Comparison of ENCODE assay signal across 8 mouse cellular contexts in genomic region chr4:117705361-117705760, GRCm38 (mm10). TPM values are rescaled to one million over a fixed set of nuclear protein-coding genes. Genes with fewer than 3 reads are reported as not detected.
DNase-seq lines count a peak whose midpoint lies in the region; ATAC-seq lines count a peak whose summit lies in the region.
"Had no signal": no experiment of that assay in that cellular context is flagged by ENCODE, and none has a peak within 500 bp of the region (broad histone marks: within the 10 kb centered on the region; RNA-seq: fewer than 3 reads in every experiment).

No protein-coding gene starts in this region.

- no peaks in the 10 kb centered on the region for H3K36me3 ChIP-seq in midbrain, embryonic 11.5 days (ENCODE audit: control insufficient read depth, insufficient read depth, low read length)
- H3K36me3 ChIP-seq in midbrain, embryonic 15.5 days (replicated peaks): no peaks in the 10 kb centered on the region

- no peaks in the 10 kb centered on the region for H3K9me3 ChIP-seq in midbrain, embryonic 11.5 days (ENCODE audit: control insufficient read depth, low read length)
- no peaks in the 10 kb centered on the region for H3K9me3 ChIP-seq in midbrain, embryonic 15.5 days

- WGBS in midbrain, embryonic 11.5 days: 5% methylated on average over 7 of the region's 7 CpGs
- WGBS in midbrain, embryonic 15.5 days: 4% methylated on average over 7 of the region's 7 CpGs

- no peak overlapping the region for H3K4me3 ChIP-seq in midbrain, embryonic 11.5 days (ENCODE audit: low read depth, low read length)
- no peak overlapping the region for H3K4me3 ChIP-seq in midbrain, embryonic 15.5 days

- no peak for ATAC-seq in midbrain, embryonic 11.5 days (ENCODE audit: low FRiP score)
- no peak for ATAC-seq in midbrain, embryonic 15.5 days (replicated peaks)

- H3K27me3 ChIP-seq in midbrain, embryonic 11.5 days (ENCODE audit: control insufficient read depth, insufficient read depth, low read length): no peaks in the 10 kb centered on the region
- H3K27me3 ChIP-seq in midbrain, embryonic 15.5 days (replicated peaks): no peaks in the 10 kb centered on the region

- no peaks in the 10 kb centered on the region for H3K4me1 ChIP-seq in midbrain, embryonic 11.5 days (ENCODE audit: control insufficient read depth, insufficient read depth, low read length)
- H3K4me1 ChIP-seq in midbrain, embryonic 15.5 days: no peaks in the 10 kb centered on the region

- no peak overlapping the region for H3K9ac ChIP-seq in midbrain, embryonic 11.5 days (ENCODE audit: low read length)
- no peak overlapping the region for H3K9ac ChIP-seq in midbrain, embryonic 15.5 days

- intact Hi-C loops in heart, postnatal 10 days (cut with DNase I): loop anchor here (1.0 to 10.0 kb wide), 3 partner anchors 66 to 379 kb away; no protein-coding TSS in a partner anchor
- intact Hi-C loops in left cerebral cortex, postnatal 14 days (cut with DNase I): loop anchor here (1.0 kb wide), 1 partner anchor 66 kb away; no protein-coding TSS in a partner anchor

- DNase-seq in midbrain, embryonic 11.5 days (ENCODE audit: low spot score, missing footprints): peak; percentile 98
- DNase-seq in NIH3T3 (ENCODE audit: low read depth): peak; percentile 83
- peak; percentile 39 for DNase-seq in c-Kit-positive CD71-positive TER-119-positive erythroid progenitor cells, embryonic 14.5 days (ENCODE audit: low spot score)
- DNase-seq in heart, postnatal 10 days: peak; percentile 44 to 72
- DNase-seq in left cerebral cortex, postnatal 14 days (ENCODE audit: low spot score in 2 of 2): peak; percentile 69 to 78
- DNase-seq in retina, postnatal 7 days (ENCODE audit: low read depth, low spot score): peak; percentile 53

- no peak overlapping the region for H3K27ac ChIP-seq in midbrain, embryonic 11.5 days (ENCODE audit: low read depth, low read length)
- H3K27ac ChIP-seq in midbrain, embryonic 15.5 days: no peak overlapping the region

- H3K4me2 ChIP-seq in midbrain, embryonic 11.5 days: no peak overlapping the region
- H3K4me2 ChIP-seq in midbrain, embryonic 15.5 days: no peak overlapping the region

RNA-seq across cellular contexts. Expression of gene Gm12845, which starts 18.9 kb away (rescaled TPM):
- polyA plus RNA-seq in midbrain, embryonic 11.5 days (2014; fragmentation: Nextera tagmentation; extraction: Ambion mirVana): not detected in 2 replicates
- not detected in 2 replicates for polyA plus RNA-seq in midbrain, embryonic 15.5 days (2015; fragmentation: Nextera tagmentation; extraction: Ambion mirVana)
- total RNA-seq in heart, postnatal 10 days (2021): not detected
- total RNA-seq in left cerebral cortex, postnatal 14 days (2021): not detected
- polyA plus RNA-seq: gonadal fat pad, adult 2 months had no signal

RNA-seq across cellular contexts. Expression of gene Dmap1, which starts 23.3 kb away (rescaled TPM):
- polyA plus RNA-seq in midbrain, embryonic 11.5 days (2014; fragmentation: Nextera tagmentation; extraction: Ambion mirVana): 80.7 and 81.2 TPM in 2 replicates
- polyA plus RNA-seq in midbrain, embryonic 15.5 days (2015; fragmentation: Nextera tagmentation; extraction: Ambion mirVana): 82.5 and 84.8 TPM in 2 replicates
- total RNA-seq in heart, postnatal 10 days (2021): 10 to 100 TPM; 21.6 to 22.9 TPM
- total RNA-seq in left cerebral cortex, postnatal 14 days (2021): 10 to 100 TPM; 35.9 to 36.0 TPM

Comparison
In these comparisons a context has a peak if more than half of its experiments do, and no peak if none do; other contexts are left out.
1. DNase-seq: peak in every context shown above with its lines; median percentile 98 in midbrain, embryonic 11.5 days; 83 in NIH3T3; 74 in left cerebral cortex, postnatal 14 days; 58 in heart, postnatal 10 days; 53 in retina, postnatal 7 days; 39 in c-Kit-positive CD71-positive TER-119-positive erythroid progenitor cells, embryonic 14.5 days.